Mouse (Mus musculus) retina, adult 2 months (tissue): ENCODE data around the gene Mylk.
A peak's percentile ranks its signal among the peaks of the same experiment; 100 is the strongest.

Source experiments
- DNase-seq: peaks from one replicate; pipeline ENCODE4 v3.0.0-alpha.2; 2012; ENCODE audit warnings: low read depth, low spot score

Mylk gene

DNA sequence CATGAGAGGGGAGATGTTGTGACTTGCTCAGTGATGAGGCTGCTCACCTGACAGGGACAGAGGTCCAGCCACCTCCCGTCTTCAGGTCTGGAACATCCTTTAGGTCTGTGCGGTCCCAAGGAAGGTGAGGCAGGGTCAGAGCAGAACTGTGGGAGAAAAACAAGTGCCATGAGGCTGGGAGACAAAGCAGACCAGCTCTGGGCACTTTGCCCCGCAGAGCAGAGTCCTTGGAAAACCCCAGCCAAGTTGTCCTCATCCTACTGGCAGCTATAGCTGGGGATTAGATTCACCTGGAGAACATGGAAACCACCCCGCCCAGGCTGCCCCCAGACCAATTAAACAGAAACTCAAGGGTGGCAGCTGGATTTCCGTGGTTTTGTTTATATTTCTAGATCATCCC is 195.4 kb downstream of the Mylk start:
- DNase-seq: no peak

DNA sequence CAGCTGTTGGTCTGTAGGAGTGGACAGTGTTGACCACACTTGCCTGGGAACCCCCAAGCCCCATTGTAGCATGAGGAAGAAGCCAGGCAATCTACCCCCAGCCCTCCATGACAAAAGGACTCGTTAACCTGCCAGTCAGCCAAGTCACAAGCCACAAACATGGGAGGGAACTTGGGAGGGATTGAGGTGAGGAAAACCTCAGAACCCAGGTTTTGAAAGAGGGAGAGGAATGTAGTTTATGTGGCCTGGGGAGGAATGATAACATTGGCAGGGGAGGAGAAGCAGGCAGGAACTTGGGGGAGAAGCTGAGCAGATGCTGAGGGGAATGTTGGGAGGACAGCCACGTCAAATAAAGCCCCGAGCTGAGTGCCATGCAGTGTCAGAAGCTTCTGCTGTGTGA is 196.9 kb downstream of the Mylk start:
- DNase-seq: no peak

- DNase-seq: no peak
These were observed 201.3 kb downstream of the Mylk start for GRCm38 (mm10) chr16:34946301-34946700.

GRCm38 (mm10) chr16:34950935-34951334 is 205.9 kb downstream of the Mylk start:
- no peak for DNase-seq

DNA sequence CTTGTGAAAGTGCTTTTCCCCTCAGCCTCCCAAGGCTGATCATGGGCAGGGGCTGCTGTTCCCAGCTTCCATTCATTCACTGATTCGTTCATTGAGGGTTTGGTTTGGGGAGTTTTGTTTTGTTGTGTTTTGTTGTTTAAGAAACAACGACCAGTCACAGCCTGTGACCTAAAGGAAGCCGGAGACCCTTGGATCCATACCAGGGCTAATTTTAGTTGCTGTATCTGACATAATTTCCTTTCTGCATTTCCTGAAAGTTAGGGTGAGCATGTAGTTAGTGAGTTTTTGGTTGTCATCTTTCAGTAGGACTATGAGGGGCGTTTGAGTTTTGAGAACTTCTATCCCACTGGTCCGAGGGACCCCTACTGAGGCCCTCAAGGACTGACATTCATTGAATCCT is 207.2 kb downstream of the Mylk start:
- DNase-seq: no peak

- DNase-seq: no peak
These were observed 207.8 kb downstream of the Mylk start for GRCm38 (mm10) chr16:34952798-34953197.

DNA sequence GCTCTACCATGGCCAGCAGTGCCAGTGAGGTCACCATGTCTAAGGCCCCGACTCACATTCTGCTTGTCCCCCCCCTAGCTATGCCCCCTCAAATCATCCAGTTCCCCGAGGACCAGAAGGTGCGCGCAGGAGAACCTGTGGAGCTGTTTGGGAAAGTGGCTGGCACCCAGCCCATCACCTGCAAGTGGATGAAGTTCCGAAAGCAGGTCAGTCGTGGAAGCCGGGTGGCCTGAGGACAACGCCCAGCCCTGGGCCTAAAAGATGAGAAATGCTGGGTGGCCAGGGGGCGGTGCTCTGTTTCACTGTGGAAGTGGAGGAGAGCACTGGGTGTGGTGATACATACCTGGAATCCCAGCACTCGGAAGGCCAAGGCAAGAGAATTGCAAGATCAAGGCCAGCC is 208.5 kb downstream of the Mylk start:
- DNase-seq: no peak

GRCm38 (mm10) chr16:34957487-34958230 is 212.6 kb downstream of the Mylk start:
- DNase-seq: no peak

DNA sequence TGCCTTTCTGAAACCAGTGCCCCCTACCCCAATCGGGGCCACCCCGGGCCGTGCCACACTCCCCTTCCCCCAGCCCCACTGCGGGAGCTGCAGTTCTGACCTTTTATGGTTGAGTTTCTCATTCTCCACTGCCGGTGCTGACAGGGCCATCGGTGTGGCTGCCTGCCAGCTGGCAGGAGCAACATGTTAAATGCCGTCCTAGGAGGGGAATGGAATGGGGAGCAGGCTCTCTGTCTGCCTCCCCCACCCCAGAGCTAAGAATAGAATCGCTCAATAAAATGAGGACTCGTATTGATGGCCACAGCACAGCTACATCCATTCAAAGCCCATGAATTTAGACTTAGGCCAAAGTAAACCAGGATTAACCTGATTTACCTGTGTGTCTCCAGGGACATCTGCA is 213.7 kb downstream of the Mylk start:
- peak; percentile 68 for DNase-seq

GRCm38 (mm10) chr16:34959261-34959660 is 214.3 kb downstream of the Mylk start:
- DNase-seq: no peak

- DNase-seq: no peak
These were observed 215.2 kb downstream of the Mylk start for GRCm38 (mm10) chr16:34960243-34960642.

DNA sequence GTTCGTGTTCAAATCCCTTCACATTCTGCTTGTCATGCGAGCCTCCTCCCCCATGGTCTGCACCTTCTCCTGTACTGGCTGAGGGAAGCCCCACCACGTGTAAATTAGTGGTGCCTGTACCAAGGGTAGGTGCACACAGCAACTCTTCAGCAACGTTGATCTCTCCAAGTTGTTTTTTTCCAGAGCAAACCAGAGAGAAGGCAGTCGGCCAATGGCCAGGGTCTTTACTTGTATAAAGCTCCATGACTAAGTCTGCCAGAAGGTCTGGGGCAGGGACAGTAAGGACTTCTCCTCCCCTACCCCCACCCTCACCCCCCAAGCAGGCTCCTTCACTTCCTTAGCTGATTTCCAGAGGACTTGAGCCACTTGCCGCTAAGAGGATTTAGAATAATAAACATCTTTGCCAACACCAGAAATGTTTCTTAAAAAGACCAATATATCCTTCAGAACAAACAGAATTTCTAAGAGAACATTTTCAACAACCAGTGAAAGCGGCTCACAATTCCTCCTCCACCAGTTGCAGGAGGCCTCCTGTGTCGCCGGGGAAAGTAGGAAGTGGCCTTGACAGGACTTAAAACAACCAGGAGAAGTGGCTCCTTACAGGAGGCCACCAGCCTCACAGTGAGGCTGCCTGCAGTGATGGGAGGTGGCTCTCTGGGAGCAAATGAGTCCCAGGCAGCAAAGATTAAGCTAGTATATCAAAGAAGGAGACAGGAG is 216.0 kb downstream of the Mylk start:
- no peak for DNase-seq

DNA sequence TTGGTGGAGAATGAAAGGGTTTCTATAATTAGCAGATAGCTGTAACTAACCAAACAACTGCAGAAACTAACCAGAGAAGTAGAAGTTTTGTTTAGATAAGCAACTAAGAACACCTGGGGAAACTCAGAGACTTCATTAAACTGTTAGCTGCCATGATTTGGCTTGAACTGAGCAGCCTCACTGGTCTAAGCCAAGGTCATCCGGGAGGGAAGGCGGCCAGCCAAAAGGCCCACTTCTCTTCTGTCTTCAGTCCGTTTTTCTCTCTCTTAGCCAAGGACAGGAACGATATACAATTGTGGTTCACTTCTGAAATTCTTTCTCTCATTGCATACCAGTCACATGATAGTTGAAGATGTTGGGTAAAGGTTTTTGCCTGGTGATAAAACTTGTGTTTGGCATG is 217.3 kb downstream of the Mylk start:
- DNase-seq: no peak

DNA sequence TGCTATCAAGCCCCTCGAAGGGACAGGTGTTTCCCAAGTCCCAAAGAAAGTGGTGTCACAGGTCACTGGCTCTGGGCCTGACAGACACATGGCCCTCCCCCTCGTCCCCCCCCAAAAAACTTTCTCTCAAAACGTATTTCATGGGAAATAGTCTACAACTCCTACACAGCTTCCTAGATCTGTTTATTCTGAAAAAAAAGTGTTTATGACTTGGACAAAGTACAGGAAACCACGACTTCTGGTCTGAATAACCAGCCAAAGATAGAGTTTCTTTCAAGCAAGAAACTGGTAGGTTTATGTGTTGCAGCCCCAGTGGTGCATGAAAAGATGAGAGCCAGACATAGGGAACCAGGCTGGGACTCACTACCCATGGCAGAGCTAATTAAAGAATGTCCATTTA is 218.0 kb downstream of the Mylk start:
- DNase-seq: no peak

- DNase-seq: no peak
These were observed 221.6 kb downstream of the Mylk start for GRCm38 (mm10) chr16:34966620-34967081.

GRCm38 (mm10) chr16:34967120-34967800 is 222.2 kb downstream of the Mylk start:
- peak; percentile 61 for DNase-seq

GRCm38 (mm10) chr16:34968181-34968580 is 223.2 kb downstream of the Mylk start:
- DNase-seq: no peak

DNA sequence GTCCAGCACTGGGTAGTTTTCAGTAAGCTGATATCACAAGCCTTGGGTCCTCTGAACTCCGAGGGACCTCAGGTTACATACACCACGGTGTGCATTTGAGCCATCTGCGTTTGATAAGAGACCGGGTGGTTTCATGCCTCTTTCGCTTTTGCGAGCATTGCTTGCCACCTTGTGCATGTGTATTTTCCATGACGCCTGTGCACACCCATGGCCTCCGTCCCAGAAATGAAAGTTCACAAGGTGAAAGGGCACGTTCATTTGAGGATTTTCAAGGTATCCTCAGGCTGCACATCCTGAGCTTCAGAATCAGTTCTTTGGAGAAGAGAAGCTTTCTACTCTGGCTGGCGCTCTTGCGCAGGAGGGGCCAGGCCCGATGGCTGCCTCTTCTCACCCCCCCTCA is 227.5 kb downstream of the Mylk start:
- DNase-seq: no peak

- DNase-seq: no peak
These were observed 230.5 kb downstream of the Mylk start for GRCm38 (mm10) chr16:34975544-34975943.

DNA sequence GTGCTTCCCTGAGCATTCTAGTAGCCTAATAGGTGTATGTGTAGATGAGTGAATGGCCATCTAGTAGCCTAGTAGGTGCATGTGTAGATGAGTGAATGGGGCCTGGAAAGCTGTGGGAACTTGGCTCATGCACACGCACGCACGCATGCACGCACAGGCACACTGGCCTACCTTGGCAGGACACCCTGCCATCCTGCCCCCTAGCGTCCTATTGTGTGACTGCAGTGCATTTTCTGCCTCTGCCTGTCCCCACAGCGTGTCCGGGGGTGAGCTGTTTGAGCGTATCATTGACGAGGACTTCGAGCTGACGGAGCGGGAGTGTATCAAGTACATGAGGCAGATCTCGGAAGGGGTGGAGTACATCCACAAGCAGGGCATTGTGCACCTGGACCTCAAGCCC is 231.6 kb downstream of the Mylk start:
- DNase-seq: no peak

- DNase-seq: no peak
These were observed 233.0 kb downstream of the Mylk start for GRCm38 (mm10) chr16:34978018-34978417.

GRCm38 (mm10) chr16:34981009-34981408 is 236.0 kb downstream of the Mylk start:
- no peak for DNase-seq
